Mouse (Mus musculus) liver, embryonic 13.5 days (tissue): ENCODE data around the gene Galnt6. TPM values are rescaled to one million over a fixed set of nuclear protein-coding genes. Genes with fewer than 3 reads are reported as not detected.

ENCODE experiments used
- ATAC-seq: fragments of 200-750 bp; cut with Nextera tagmentation; 2 replicates; pipeline ENCODE4 v1.8.0; 2017; ENCODE audit warnings: low read depth, mild to moderate bottlenecking, moderate number of reproducible peaks, moderate library complexity
- DNase-seq: peaks from one replicate; pipeline ENCODE4 v3.0.0; 2022
- H3K27ac ChIP-seq: fragments of 300-500 bp; sonication (generic); 2 replicates; pipeline ENCODE4 v1.5.1; 2015; ENCODE audit warnings: moderate library complexity, mild to moderate bottlenecking, inconsistent platforms
- H3K27me3 ChIP-seq: fragments of 300-500 bp; sonication (generic); 2 replicates; pipeline ENCODE4 v1.6.1; 2015; ENCODE audit warnings: mild to moderate bottlenecking, inconsistent platforms
- H3K36me3 ChIP-seq: fragments of 300-500 bp; sonication (generic); 2 replicates; pipeline ENCODE4 v1.6.1; 2015; ENCODE audit warnings: mild to moderate bottlenecking, inconsistent platforms
- H3K4me1 ChIP-seq: fragments of 300-500 bp; sonication (generic); replicated peaks from 2 replicates; pipeline ENCODE4 v1.6.1; 2015; ENCODE audit warnings: inconsistent platforms
- H3K4me2 ChIP-seq: fragments of 300-500 bp; sonication (generic); 2 replicates; pipeline ENCODE4 v1.6.1; 2015; ENCODE audit warnings: inconsistent platforms, mild to moderate bottlenecking, moderate library complexity
- H3K4me3 ChIP-seq: fragments of 300-500 bp; sonication (generic); replicated peaks from 2 replicates; pipeline ENCODE4 v1.5.1; 2015; ENCODE audit warnings: mild to moderate bottlenecking, inconsistent platforms
- H3K9ac ChIP-seq: fragments of 300-500 bp; sonication (generic); 2 replicates; pipeline ENCODE4 v1.6.1; 2015; ENCODE audit warnings: mild to moderate bottlenecking, inconsistent platforms
- H3K9me3 ChIP-seq: fragments of 300-500 bp; sonication (generic); replicated peaks from 2 replicates; pipeline ENCODE4 v1.6.1; 2016; ENCODE audit warnings: inconsistent platforms
- WGBS: fragments of 180-500 bp; shearing (Covaris S2); methylation state at CpG from one replicate; pipeline ENCODE4 v1.1.7; 2015; ENCODE audit not compliant: insufficient replicate concordance; 5-methylcytosine and 5-hydroxymethylcytosine counted together
- polyA plus RNA-seq: library from polyadenylated mRNA; unstranded; fragments of >200 nt; fragmentation: Nextera tagmentation; extraction: Ambion mirVana; gene quantifications from 2 replicates; pipeline ENCODE4 v1.2.1, GENCODE M21; 2015

The Galnt6 gene
- polyA plus RNA-seq, 1 experiment from 2014 or later, result 1.1 TPM

DNA sequence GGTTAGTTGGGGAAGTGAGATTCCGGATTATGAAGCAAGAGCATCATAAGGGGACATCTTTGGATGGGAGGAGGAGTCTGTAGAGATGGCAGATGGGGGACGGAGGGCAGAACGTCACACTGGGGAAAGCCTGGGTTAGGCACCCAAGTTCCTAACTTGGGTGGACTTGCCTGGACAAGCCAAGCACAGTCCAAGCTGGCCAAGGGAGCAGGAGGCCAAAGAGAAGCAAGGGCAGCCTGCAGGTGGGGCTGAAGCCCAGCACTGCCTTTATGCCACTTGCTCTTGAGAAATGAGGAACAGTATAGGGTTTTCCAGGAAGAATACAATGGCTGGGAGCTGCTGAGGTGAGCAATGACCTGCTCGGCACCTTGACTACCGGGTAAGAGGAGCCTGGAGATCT lies 10.0 kb downstream of the Galnt6 start:
- Histone ChIP-seq H3K4me1 (0 out of 2 replicates have a peak, but pooled peaks cover 7% of the 10 kb centered on the region), H3K27me3 (peaks cover 21% of the 10 kb centered on the region), H3K27ac (no peak overlapping the region), H3K36me3 (no peaks in the 10 kb centered on the region), H3K4me2 (no peak overlapping the region), H3K9ac (no peak overlapping the region), H3K9me3 (0 out of 2 replicates have a peak, but pooled peaks cover 4% of the 10 kb centered on the region), H3K4me3 (no peak overlapping the region)
- no peak for DNase-seq
- WGBS, result 70% methylated on average over 5 of the region's 5 CpGs
- ATAC-seq, result no peak

- Histone ChIP-seq H3K27me3 (peaks cover 15% of the 10 kb centered on the region), H3K9ac (no peak overlapping the region), H3K9me3 (0 out of 2 replicates have a peak, but pooled peaks cover 4% of the 10 kb centered on the region), H3K27ac (no peak overlapping the region), H3K4me2 (no peak overlapping the region), H3K4me1 (0 out of 2 replicates have a peak, but pooled peaks cover 7% of the 10 kb centered on the region), H3K4me3 (no peak overlapping the region), H3K36me3 (no peaks in the 10 kb centered on the region)
- DNase-seq (no peak), ATAC-seq (no peak)
- 73% methylated on average over 11 of the region's 11 CpGs for WGBS
Observed at GRCm38 (mm10) chr15:100718572-100718971, 10.6 kb downstream of the Galnt6 start.

DNA sequence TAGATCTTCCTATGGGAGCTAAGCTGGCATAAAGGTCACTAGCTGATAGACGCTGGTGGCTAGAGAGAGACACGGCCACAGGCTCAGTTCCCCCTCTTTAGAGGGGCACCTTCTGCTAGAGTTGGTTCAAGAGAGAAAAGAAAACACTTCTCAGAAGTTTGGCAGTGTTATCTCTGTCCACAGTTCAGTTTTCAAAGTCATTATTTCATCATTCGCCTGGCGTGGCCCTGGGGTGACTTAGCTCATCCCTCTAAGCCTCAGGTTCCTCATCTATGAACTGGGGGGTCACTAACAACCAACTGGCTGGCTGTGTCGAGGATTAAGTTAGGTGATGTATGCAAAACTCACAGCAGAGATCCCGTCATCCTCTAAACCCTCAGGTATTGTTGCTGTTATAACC lies 11.2 kb downstream of the Galnt6 start:
- Histone ChIP-seq H3K9ac (no peak overlapping the region), H3K4me3 (no peak overlapping the region), H3K9me3 (0 out of 2 replicates have a peak, but pooled peaks cover 4% of the 10 kb centered on the region), H3K36me3 (no peaks in the 10 kb centered on the region), H3K4me2 (no peak overlapping the region), H3K4me1 (0 out of 2 replicates have a peak, but pooled peaks cover 7% of the 10 kb centered on the region), H3K27ac (no peak overlapping the region), H3K27me3 (peaks cover 15% of the 10 kb centered on the region; the same call in 1 of the 2 replicates)
- 45% methylated on average over 6 of the region's 6 CpGs for WGBS
- ATAC-seq, result no peak
- DNase-seq, result no peak

- 0 out of 2 replicates have a peak, but pooled peaks cover 4% of the 10 kb centered on the region for H3K9me3 ChIP-seq
- no peak overlapping the region for H3K4me2 ChIP-seq
- peaks cover 10% of the 10 kb centered on the region; the same call in 1 of the 2 replicates for H3K27me3 ChIP-seq
- H3K27ac ChIP-seq, result no peak overlapping the region
- 0 out of 2 replicates have a peak, but pooled peaks cover 2% of the 10 kb centered on the region for H3K4me1 ChIP-seq
- no peaks in the 10 kb centered on the region for H3K36me3 ChIP-seq
- ATAC-seq, result no peak
- DNase-seq, result no peak
- 64% methylated on average over 9 of the region's 9 CpGs for WGBS
- H3K4me3 ChIP-seq, result no peak overlapping the region
- H3K9ac ChIP-seq, result no peak overlapping the region
Observed at GRCm38 (mm10) chr15:100715399-100715993, 13.7 kb downstream of the Galnt6 start.

DNA sequence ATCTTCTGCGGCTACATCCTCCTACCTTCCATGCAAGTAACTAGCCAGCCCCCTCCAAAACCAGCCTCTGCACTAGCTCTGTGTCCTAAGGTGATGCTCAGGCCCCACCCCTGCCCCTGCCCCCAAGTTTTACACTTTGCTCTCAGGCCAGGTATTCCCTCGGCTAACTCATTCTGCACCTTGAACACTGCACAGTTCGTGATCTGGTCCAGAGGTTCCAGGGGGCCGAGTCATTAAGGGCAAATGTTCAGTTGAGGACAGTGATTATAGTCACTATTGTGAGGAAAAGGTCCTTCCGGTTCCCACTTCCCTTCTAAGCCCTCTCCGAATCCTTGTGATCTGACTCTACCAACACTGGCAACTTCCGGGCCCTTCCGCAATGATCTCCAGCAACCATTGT lies 14.7 kb downstream of the Galnt6 start:
- WGBS, result 69% methylated on average over 8 of the region's 8 CpGs
- no peaks in the 10 kb centered on the region for H3K36me3 ChIP-seq

DNA sequence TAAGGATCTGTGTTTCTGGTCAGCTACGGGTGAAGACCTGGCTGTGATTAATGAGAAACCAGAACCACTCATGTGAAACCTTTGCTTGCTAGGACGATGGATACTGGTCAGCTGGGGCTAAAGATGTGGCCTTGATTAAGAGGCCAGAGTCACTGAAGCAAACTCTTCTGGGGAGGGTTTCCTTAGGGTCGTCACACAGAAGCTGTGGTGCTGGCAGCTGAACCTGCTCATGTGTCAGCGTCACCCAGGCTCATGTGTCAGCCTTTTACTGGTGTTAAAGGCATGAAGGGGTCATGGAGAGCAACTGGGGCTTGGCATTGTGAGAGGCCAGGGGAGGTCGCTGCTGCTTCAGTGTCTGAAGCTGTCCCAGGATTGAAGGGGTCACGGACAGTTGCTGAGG lies 18.3 kb downstream of the Galnt6 start:
- 61% methylated on average over 6 of the region's 6 CpGs for WGBS
- no peak for DNase-seq

More for the DNA sequence above, 14.7 kb downstream of the Galnt6 start:
- no peak for ATAC-seq
- no peak for DNase-seq
- Histone ChIP-seq H3K27me3 (no peaks in the 10 kb centered on the region), H3K27ac (no peak overlapping the region), H3K9ac (no peak overlapping the region), H3K4me3 (no peak overlapping the region), H3K4me1 (0 out of 2 replicates have a peak, but pooled peaks cover 2% of the 10 kb centered on the region), H3K4me2 (no peak overlapping the region), H3K9me3 (0 out of 2 replicates have a peak, but pooled peaks cover 4% of the 10 kb centered on the region)

DNA sequence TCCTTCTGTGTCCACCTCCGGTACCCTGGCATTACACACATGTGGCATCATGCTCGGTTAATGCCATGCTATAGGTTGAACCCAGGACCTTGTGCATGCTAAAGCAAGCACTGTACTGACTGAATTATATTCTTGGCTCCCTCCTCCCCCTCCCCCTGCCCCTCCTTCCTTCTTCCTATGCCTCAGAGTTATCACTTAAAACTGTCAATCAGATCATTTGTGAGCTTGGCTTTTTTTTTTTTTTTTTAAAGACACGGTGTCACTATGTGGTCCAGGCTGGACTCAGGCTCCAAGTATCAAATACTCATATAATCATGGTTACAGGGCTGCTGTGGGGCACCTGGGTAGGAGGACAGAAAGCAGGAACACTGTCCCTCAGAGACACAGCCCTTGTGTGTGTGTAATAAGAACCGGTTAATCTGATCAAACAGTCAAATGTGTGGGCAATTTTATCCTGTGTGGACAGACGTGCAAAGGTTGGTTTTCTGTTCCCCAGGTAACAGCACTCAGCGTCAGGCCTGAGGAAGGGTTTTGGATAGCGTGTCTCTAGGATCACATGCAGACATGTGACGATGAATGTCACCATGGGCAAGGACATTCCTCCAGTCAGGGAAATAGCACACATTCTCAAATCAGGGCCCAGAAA lies 20.6 kb downstream of the Galnt6 start:
- no peak for ATAC-seq
- no peak overlapping the region for H3K4me3 ChIP-seq
- H3K4me2 ChIP-seq, result no peak overlapping the region
- peaks cover 12% of the 10 kb centered on the region for H3K27me3 ChIP-seq
- H3K9me3 ChIP-seq, result no peaks in the 10 kb centered on the region
- DNase-seq, result no peak
- 33% methylated on average over 8 of the region's 8 CpGs for WGBS
- no peak overlapping the region for H3K9ac ChIP-seq
- no peaks in the 10 kb centered on the region for H3K36me3 ChIP-seq
- peaks cover 25% of the 10 kb centered on the region for H3K4me1 ChIP-seq
- no peak overlapping the region for H3K27ac ChIP-seq

More for the DNA sequence above, 18.3 kb downstream of the Galnt6 start:
- no peak overlapping the region for H3K4me2 ChIP-seq
- H3K27me3 ChIP-seq, result no peaks in the 10 kb centered on the region
- H3K9ac ChIP-seq, result no peak overlapping the region
- H3K4me3 ChIP-seq, result no peak overlapping the region
- no peaks in the 10 kb centered on the region for H3K36me3 ChIP-seq
- H3K9me3 ChIP-seq, result no peaks in the 10 kb centered on the region
- no peak for ATAC-seq
- H3K27ac ChIP-seq, result no peak overlapping the region
- peaks cover 18% of the 10 kb centered on the region for H3K4me1 ChIP-seq

- H3K9me3 ChIP-seq, result no peaks in the 10 kb centered on the region
- H3K4me2 ChIP-seq, result no peak overlapping the region
- no peak overlapping the region for H3K9ac ChIP-seq
- no peak overlapping the region for H3K4me3 ChIP-seq
- H3K27me3 ChIP-seq, result peaks cover 19% of the 10 kb centered on the region
- 25% methylated on average over 8 of the region's 8 CpGs for WGBS
- ATAC-seq, result no peak
- no peaks in the 10 kb centered on the region for H3K36me3 ChIP-seq
- peaks cover 41% of the 10 kb centered on the region for H3K4me1 ChIP-seq
- DNase-seq, result peak; percentile 18
- no peak overlapping the region for H3K27ac ChIP-seq
Observed at GRCm38 (mm10) chr15:100706226-100706625, 22.9 kb downstream of the Galnt6 start.

DNA sequence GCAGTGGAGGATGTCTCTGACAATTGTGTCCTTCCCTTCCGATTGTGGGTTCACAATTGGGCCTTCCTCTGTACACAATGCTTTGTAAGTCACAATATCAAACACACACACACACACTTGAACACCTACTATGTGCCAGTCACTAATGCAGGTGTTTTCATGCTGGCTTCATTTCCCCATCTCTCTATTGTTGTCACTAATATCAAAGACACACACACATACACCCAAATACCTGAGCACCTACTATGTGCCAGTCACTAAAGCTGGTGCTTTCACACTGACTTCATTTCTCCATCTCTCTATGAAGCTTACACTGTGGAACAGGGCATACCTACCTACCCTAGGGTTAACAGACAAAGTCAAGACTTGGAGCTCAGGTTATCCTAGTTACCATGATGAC lies 23.8 kb downstream of the Galnt6 start:
- DNase-seq (no peak), ATAC-seq (no peak)
- Histone ChIP-seq H3K27ac (no peak overlapping the region), H3K4me3 (no peak overlapping the region), H3K4me2 (no peak overlapping the region), H3K36me3 (no peaks in the 10 kb centered on the region), H3K9me3 (no peaks in the 10 kb centered on the region), H3K9ac (no peak overlapping the region), H3K4me1 (peaks cover 49% of the 10 kb centered on the region), H3K27me3 (peaks cover 19% of the 10 kb centered on the region)
- whole genome bisulfite sequencing, result 59% methylated on average over 1 of the region's 1 CpGs

GRCm38 (mm10) chr15:100703913-100704312 lies 25.3 kb downstream of the Galnt6 start:
- H3K9ac ChIP-seq, result no peak overlapping the region
- H3K4me2 ChIP-seq, result no peak overlapping the region

DNA sequence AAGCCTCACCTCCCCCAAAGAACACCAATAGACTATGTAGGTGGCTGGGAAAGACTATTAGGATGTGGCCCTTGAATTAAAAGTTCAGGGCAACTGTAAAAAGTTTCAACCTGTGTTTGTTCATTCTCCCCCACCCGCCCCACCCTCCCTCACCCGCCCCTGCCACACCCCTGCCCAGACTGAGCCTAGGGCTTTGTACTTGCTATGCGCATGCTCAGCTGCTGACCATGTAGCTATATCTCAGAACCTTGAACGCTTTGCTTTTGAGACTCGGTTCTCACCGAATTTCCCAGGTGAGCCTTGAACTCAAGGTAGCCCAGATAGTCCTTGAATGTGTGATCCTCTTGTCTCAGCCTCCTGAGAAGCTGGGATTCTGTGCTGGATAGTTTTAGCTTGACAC lies 27.3 kb downstream of the Galnt6 start:
- ATAC-seq, result no peak
- H3K4me3 ChIP-seq, result no peak overlapping the region
- H3K36me3 ChIP-seq, result no peaks in the 10 kb centered on the region
- 31% methylated on average over 6 of the region's 6 CpGs for WGBS
- no peak overlapping the region for H3K9ac ChIP-seq
- peak overlapping the region; percentile 13; the same call in 1 of the 2 replicates for H3K4me2 ChIP-seq
- no peak for DNase-seq
- H3K4me1 ChIP-seq, result peaks cover 49% of the 10 kb centered on the region
- H3K27me3 ChIP-seq, result peaks cover 19% of the 10 kb centered on the region
- no peaks in the 10 kb centered on the region for H3K9me3 ChIP-seq
- H3K27ac ChIP-seq, result no peak overlapping the region

More at GRCm38 (mm10) chr15:100703913-100704312, 25.3 kb downstream of the Galnt6 start:
- Histone ChIP-seq H3K27me3 (peaks cover 19% of the 10 kb centered on the region), H3K27ac (no peak overlapping the region), H3K4me3 (no peak overlapping the region), H3K36me3 (no peaks in the 10 kb centered on the region), H3K9me3 (no peaks in the 10 kb centered on the region), H3K4me1 (peaks cover 57% of the 10 kb centered on the region)
- DNase-seq, result no peak
- no peak for ATAC-seq
- WGBS, result 25% methylated on average over 17 of the region's 17 CpGs
